Mouse (Mus musculus) ES-Bruce4 (cell line): ENCODE measurements at regions not wholly inside any gene's neighbourhood (a gene's known extent, or its start where the extent isn't known, plus 50 kb on each side); places are given as distances from the start of the nearest gene placed in this dataset.

Experiments
- CTCF ChIP-seq: IDR thresholded peaks from one replicate; pipeline ENCODE4 v1.8.1; 2011; ENCODE audit warnings: low read depth, low read length
- EP300 ChIP-seq: IDR thresholded peaks from 2 replicates; pipeline ENCODE4 v1.6.1; 2011; ENCODE audit warnings: low read depth, low read length; ENCODE audit not compliant: insufficient read depth

DNA sequence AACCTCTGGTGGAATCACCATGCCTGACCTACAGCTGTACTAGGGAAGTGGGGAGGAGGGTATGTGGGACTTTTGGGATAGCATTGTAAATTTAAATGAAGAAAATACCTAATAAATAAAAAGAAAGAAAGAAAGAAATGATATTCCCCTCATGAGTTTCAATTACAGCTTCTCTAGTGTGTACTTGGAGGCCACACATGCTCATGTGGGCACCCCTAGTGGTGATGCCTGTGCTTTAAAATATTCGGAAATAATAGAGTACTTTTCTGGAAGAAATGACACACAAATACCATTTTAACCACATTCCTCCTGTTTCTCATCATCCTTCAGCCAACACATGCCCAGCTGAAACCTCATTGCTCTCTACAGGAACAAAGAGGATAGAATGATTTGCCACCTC, 1034.4 kb downstream of the Tlr4 start:
- no peak for TF ChIP-seq EP300
- TF ChIP-seq CTCF = no peak
